10 mouse cellular contexts compared by ENCODE assay signal in genomic region chr11:98945605-98945977, GRCm38 (mm10). TPM values are rescaled to one million over a fixed set of nuclear protein-coding genes. Genes with fewer than 3 reads are reported as not detected.
DNase-seq lines count a peak whose midpoint lies in the region; ATAC-seq and TF ChIP-seq lines count a peak whose summit lies in the region.
"Had no signal": no experiment of that assay in that cellular context is flagged by ENCODE, and none has a peak within 500 bp of the region (broad histone marks: within the 10 kb centered on the region; RNA-seq: fewer than 3 reads in every experiment).

No protein-coding gene starts in this region.

- DNase-seq in lung, adult 18-20 months: peak; percentile 71 to 75
- DNase-seq in lung, postnatal 14 days: no peak
- peak; percentile 97 for DNase-seq in kidney, adult 2 months
- DNase-seq in lung, postnatal 0 days (ENCODE audit: low spot score): no peak
- no peak for DNase-seq in layer of hippocampus, adult 11-12 months (ENCODE audit: low spot score)
- DNase-seq in cerebellum, adult 8-10 months: no peak
- DNase-seq in layer of hippocampus, postnatal 25 days (ENCODE audit: extremely low spot score in 1 of 2, low spot score in 1 of 2): no peak
- DNase-seq: cerebellum, postnatal 25 days had no signal

- no peak for TF ChIP-seq POLR2A in kidney, adult 2 months (IDR thresholded peaks at IDR 0.05; ENCODE audit: low read depth, low read length)

- no peak for ATAC-seq in lung, postnatal 0 days

- H3K9me3 ChIP-seq in lung, postnatal 0 days (ENCODE audit: low read length): no peaks in the 10 kb centered on the region

- no peaks in the 10 kb centered on the region for H3K36me3 ChIP-seq in kidney, adult 2 months (ENCODE audit: control insufficient read depth, insufficient read depth, low read length)
- H3K36me3 ChIP-seq in lung, postnatal 0 days (ENCODE audit: insufficient read depth, low read length): 0 out of 2 replicates have a peak, but pooled peaks cover 4% of the 10 kb centered on the region

- no peak for TF ChIP-seq CTCF in kidney, adult 2 months (conservative IDR thresholded peaks at IDR 0.05; ENCODE audit: insufficient read depth, insufficient read length, low read depth, low read length)
- TF ChIP-seq CTCF in lung, postnatal 0 days (IDR thresholded peaks at IDR 0.05): no peak

- 24% methylated on average over 3 of the region's 3 CpGs for WGBS in kidney, adult 2 months
- WGBS in lung, postnatal 0 days: 38% methylated on average over 3 of the region's 3 CpGs

- 0 out of 2 replicates have a peak overlapping the region, but pooled peaks have one; percentile 6 for H3K27ac ChIP-seq in brown adipose tissue, adult 24 weeks (replicated peaks; ENCODE audit: low read depth, low read length)
- peak overlapping the region; percentile 43 for H3K27ac ChIP-seq in kidney, adult 2 months (ENCODE audit: insufficient read depth, low read depth, low read length)
- H3K27ac ChIP-seq in lung, postnatal 0 days (ENCODE audit: low read length): peak overlapping the region; percentile 52

- H3K4me2 ChIP-seq in lung, postnatal 0 days (replicated peaks; ENCODE audit: low read depth, low read length): no peak overlapping the region; the same call in 1 of the 2 replicates

- no peak overlapping the region for H3K9ac ChIP-seq in lung, postnatal 0 days (replicated peaks; ENCODE audit: low read depth)

- no peaks in the 10 kb centered on the region for H3K27me3 ChIP-seq in kidney, adult 2 months (replicated peaks; ENCODE audit: control insufficient read depth, insufficient read depth, low read length)
- no peaks in the 10 kb centered on the region for H3K27me3 ChIP-seq in lung, postnatal 0 days (replicated peaks; ENCODE audit: insufficient read depth, low read length)

- no peak for TF ChIP-seq EP300 in lung, postnatal 0 days (IDR thresholded peaks at IDR 0.05)

- no peak overlapping the region for H3K4me3 ChIP-seq in brown adipose tissue, adult 24 weeks (ENCODE audit: insufficient read depth, low read depth, low read length)
- no peak overlapping the region for H3K4me3 ChIP-seq in kidney, adult 2 months (ENCODE audit: insufficient read depth, low read depth, low read length)
- H3K4me3 ChIP-seq in lung, postnatal 0 days (ENCODE audit: low read depth, low read length): no peak overlapping the region

- H3K4me1 ChIP-seq in brown adipose tissue, adult 24 weeks (ENCODE audit: control insufficient read depth, insufficient read depth, insufficient read length, low read length): peaks cover 56% of the 10 kb centered on the region
- H3K4me1 ChIP-seq in kidney, adult 2 months (ENCODE audit: control insufficient read depth, insufficient read depth, low read length): peaks cover 61% of the 10 kb centered on the region
- H3K4me1 ChIP-seq in lung, postnatal 0 days (ENCODE audit: insufficient read depth, low read depth, low read length): peaks cover 49% of the 10 kb centered on the region

RNA-seq across cellular contexts. Expression of gene Rara, which starts 18.0 kb away (rescaled TPM):
- 3.2 and 5.5 TPM in 2 replicates for polyA plus RNA-seq in brown adipose tissue, adult 24 weeks (2012; ENCODE audit: insufficient read depth, insufficient read length, missing spikeins)
- 18.0 and 19.6 TPM in 2 replicates for polyA plus RNA-seq in kidney, adult 2 months (2012; rRNA removed)
- 26.2 and 28.8 TPM in 2 replicates for polyA plus RNA-seq in lung, postnatal 0 days (2015; fragmentation: Nextera tagmentation; extraction: Ambion mirVana)
- 10 to 100 TPM; 17.0 to 17.7 TPM for total RNA-seq in layer of hippocampus, postnatal 25 days (2021)

RNA-seq across cellular contexts. Expression of gene Gjd3, which starts 37.2 kb away (rescaled TPM):
- polyA plus RNA-seq in brown adipose tissue, adult 24 weeks (2012; ENCODE audit: insufficient read depth, insufficient read length, missing spikeins): not detected in 2 replicates
- polyA plus RNA-seq in kidney, adult 2 months (2012; rRNA removed): 0.34 and 0.57 TPM in 2 replicates
- 0.56 and 1.0 TPM in 2 replicates for polyA plus RNA-seq in lung, postnatal 0 days (2015; fragmentation: Nextera tagmentation; extraction: Ambion mirVana)
- 1 to 10 TPM; 1.5 to 2.3 TPM for total RNA-seq in layer of hippocampus, postnatal 25 days (2021)
- total RNA-seq: hematopoietic stem cell, adult 5-6 weeks had no signal

RNA-seq across cellular contexts. Expression of gene Cdc6, which starts 38.0 kb away (rescaled TPM):
- polyA plus RNA-seq in brown adipose tissue, adult 24 weeks (2012; ENCODE audit: insufficient read depth, insufficient read length, missing spikeins): 0.28 and 1.7 TPM in 2 replicates
- polyA plus RNA-seq in kidney, adult 2 months (2012; rRNA removed): 0.11 and 0.14 TPM in 2 replicates
- polyA plus RNA-seq in lung, postnatal 0 days (2015; fragmentation: Nextera tagmentation; extraction: Ambion mirVana): 2.5 and 2.6 TPM in 2 replicates
- total RNA-seq in layer of hippocampus, postnatal 25 days (2021): under 1 TPM; 0.54 to 0.94 TPM

Comparison
In these comparisons a context has a peak if more than half of its experiments do, and no peak if none do; other contexts are left out.
1. DNase-seq: peak in lung, adult 18-20 months (2 of 2) and kidney, adult 2 months (single experiment); none in lung, postnatal 14 days (single experiment), lung, postnatal 0 days (single experiment), layer of hippocampus, adult 11-12 months (single experiment), cerebellum, adult 8-10 months (single experiment) and layer of hippocampus, postnatal 25 days (0 of 2).
2. Peak in every context shown above with its lines, with median percentiles within 50 percentile points of each other: H3K27ac ChIP-seq.